Mouse (Mus musculus) kidney, postnatal 0 days (tissue): ENCODE measurements around the gene Gpr84. TPM values are rescaled to one million over a fixed set of nuclear protein-coding genes. Genes with fewer than 3 reads are reported as not detected.
A peak's percentile ranks its signal among the peaks of the same experiment; 100 is the strongest.
"Not testable (repeated sequence)": the region's sequence is repeated elsewhere in the genome, so short reads cannot be mapped to it uniquely, and the experiment has no call there.

Experiments
- ATAC-seq: fragments of 200-750 bp; cut with Nextera tagmentation; replicated peaks from 2 replicates; pipeline ENCODE4 v1.8.0; 2017; ENCODE audit warnings: low read depth, moderate number of reproducible peaks, moderate TSS enrichment, moderate library complexity; ENCODE audit not compliant: low FRiP score
- DNase-seq: peaks from one replicate; pipeline ENCODE4 v3.0.0-alpha.2; 2016; ENCODE audit warnings: low spot score
- H3K27ac ChIP-seq: fragments of 300-500 bp; sonication (generic); 2 replicates; pipeline ENCODE4 v1.5.1; 2014; ENCODE audit warnings: mild to moderate bottlenecking
- H3K27me3 ChIP-seq: fragments of 300-500 bp; sonication (generic); 2 replicates; pipeline ENCODE4 v1.6.1; 2014; ENCODE audit warnings: low read length, mixed read lengths; ENCODE audit not compliant: insufficient read depth
- H3K36me3 ChIP-seq: fragments of 300-500 bp; sonication (generic); 2 replicates; pipeline ENCODE4 v1.6.1; 2014; ENCODE audit warnings: low read length, mixed read lengths; ENCODE audit not compliant: insufficient read depth
- H3K4me1 ChIP-seq: fragments of 300-500 bp; sonication (generic); replicated peaks from 2 replicates; pipeline ENCODE4 v1.6.1; 2014; ENCODE audit warnings: antibody characterized with exemption, low read length, mixed read lengths; ENCODE audit not compliant: insufficient read depth
- H3K4me2 ChIP-seq: fragments of 300-500 bp; sonication (generic); 2 replicates; pipeline ENCODE4 v1.6.1; 2014; ENCODE audit warnings: mild to moderate bottlenecking, low read length, moderate library complexity, mixed read lengths
- H3K4me3 ChIP-seq: fragments of 300-500 bp; sonication (generic); replicated peaks from 2 replicates; pipeline ENCODE4 v1.5.1; 2014; ENCODE audit warnings: low read depth, low read length
- H3K9ac ChIP-seq: fragments of 300-500 bp; sonication (generic); 2 replicates; pipeline ENCODE4 v1.6.1; 2014; ENCODE audit warnings: low read depth, low read length
- H3K9me3 ChIP-seq: fragments of 300-500 bp; sonication (generic); replicated peaks from 2 replicates; pipeline ENCODE4 v1.6.1; 2016; ENCODE audit warnings: low read length, inconsistent platforms, mixed read lengths
- CTCF ChIP-seq: IDR thresholded peaks from 2 replicates; pipeline ENCODE4 v1.5.1; 2016; ENCODE audit warnings: antibody characterized with exemption, low read depth, mild to moderate bottlenecking, moderate library complexity
- WGBS: fragments of 180-500 bp; shearing (Covaris S2); extraction: QIAGEN DNeasy Blood & Tissue Kit; methylation state at CpG from one replicate; pipeline ENCODE4 v1.1.7; 2014; 5-methylcytosine and 5-hydroxymethylcytosine counted together
- polyA plus RNA-seq: library from polyadenylated mRNA; unstranded; fragments of >200 nt; fragmentation: Nextera tagmentation; extraction: Ambion mirVana; gene quantifications from 2 replicates; pipeline ENCODE4 v1.2.1, GENCODE M21; 2015

Gpr84 gene
- polyA plus RNA-seq, 1 experiment from 2014 or later, result 0.47 TPM

DNA sequence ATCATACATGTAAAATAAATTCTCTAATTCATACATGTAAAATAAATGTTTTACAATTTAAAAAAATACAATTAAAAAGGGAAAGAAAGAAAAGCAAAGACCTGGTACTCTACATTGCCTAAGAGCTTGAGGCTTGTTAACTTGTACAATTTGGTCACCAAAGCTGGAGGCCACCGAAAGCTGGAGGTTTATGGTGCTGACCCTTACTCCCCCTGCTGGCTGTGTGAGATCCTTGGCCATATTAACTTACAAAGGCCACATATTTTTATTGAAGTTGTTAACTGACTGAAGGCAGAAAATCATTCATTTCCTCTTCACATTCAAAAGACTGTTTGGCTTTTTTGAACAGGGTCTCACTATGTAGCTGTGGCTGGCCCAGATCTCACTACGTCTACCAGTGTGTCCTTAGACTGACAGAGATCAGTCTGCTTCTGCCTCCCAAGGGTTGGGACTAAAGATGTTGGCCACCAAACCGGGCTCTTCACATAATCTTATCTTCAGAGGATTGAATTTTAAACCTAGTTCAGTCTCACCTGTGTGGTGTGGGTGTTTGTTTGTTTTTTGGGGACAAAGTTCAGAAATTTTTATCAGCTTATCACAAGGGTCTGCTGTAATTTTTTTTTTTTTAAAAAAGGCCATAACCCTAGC, 29.5 kb downstream of the Gpr84 start:
- DNase-seq, result peak; percentile 89
- WGBS, result 54% methylated on average over 3 of the region's 3 CpGs
- Histone ChIP-seq H3K9ac (no peak overlapping the region), H3K4me1 (0 out of 2 replicates have a peak, but pooled peaks cover 7% of the 10 kb centered on the region), H3K4me3 (no peak overlapping the region), H3K9me3 (no peaks in the 10 kb centered on the region), H3K27ac (no peak overlapping the region), H3K27me3 (no peaks in the 10 kb centered on the region), H3K4me2 (no peak overlapping the region), H3K36me3 (no peaks in the 10 kb centered on the region)
- no peak; the same call in 1 of the 2 replicates for ATAC-seq
- TF ChIP-seq CTCF, result peak; percentile 80

DNA sequence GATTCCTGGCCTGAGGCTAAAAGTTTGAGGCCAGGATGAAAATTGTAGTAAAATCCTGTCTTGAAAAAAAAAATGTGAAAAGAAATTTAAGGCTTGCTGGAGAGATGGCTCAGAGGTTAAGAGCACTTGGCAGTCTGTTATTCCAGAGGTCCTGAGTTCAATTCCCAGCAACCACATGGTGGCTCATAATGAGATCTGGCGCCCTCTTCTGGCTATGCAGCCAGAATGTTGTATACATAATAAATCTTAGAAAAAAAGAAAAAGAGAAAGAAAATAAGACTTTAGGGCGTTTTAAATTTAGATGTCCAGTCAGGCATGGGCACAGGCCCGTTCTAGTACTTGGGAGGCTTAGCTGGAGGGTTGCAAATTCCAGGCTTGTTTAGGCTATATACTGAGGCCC, 30.7 kb downstream of the Gpr84 start:
- Histone ChIP-seq H3K36me3 (no peaks in the 10 kb centered on the region), H3K4me3 (no peak overlapping the region), H3K9ac (no peak overlapping the region), H3K4me1 (0 out of 2 replicates have a peak, but pooled peaks cover 7% of the 10 kb centered on the region), H3K27ac (no peak overlapping the region), H3K27me3 (no peaks in the 10 kb centered on the region), H3K4me2 (no peak overlapping the region), H3K9me3 (no peaks in the 10 kb centered on the region)
- WGBS, result 44% methylated on average over 3 of the region's 3 CpGs
- ATAC-seq, result no peak
- DNase-seq, result peak; percentile 70
- TF ChIP-seq CTCF, result peak; percentile 65

DNA sequence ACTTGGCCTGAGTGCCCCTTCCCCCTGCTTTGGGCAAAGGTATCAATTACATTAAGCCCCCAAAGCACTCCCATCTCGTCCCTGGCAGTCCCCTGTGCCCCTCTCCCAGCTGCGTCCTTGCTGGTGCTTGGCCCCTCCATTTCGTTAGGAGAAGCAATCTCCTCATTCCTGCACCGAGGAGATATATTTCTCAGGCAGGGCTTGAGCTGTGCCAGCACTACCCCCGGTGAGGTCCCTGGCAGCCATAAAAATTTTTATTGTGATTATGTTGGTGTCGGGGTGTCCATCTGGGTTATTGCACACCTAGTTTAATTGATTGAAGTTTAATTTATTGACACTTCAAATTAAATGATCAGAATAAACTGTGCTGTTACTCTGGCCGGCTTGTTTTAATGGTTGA, 32.5 kb downstream of the Gpr84 start:
- H3K27me3 ChIP-seq, result no peaks in the 10 kb centered on the region
- H3K36me3 ChIP-seq, result no peaks in the 10 kb centered on the region
- H3K4me2 ChIP-seq, result no peak overlapping the region
- DNase-seq, result no peak
- no peak overlapping the region for H3K27ac ChIP-seq
- ATAC-seq, result no peak
- H3K4me3 ChIP-seq, result no peak overlapping the region
- H3K4me1 ChIP-seq, result peaks cover 14% of the 10 kb centered on the region; the same call in 1 of the 2 replicates
- no peaks in the 10 kb centered on the region for H3K9me3 ChIP-seq
- no peak for TF ChIP-seq CTCF
- 27% methylated on average over 7 of the region's 7 CpGs for WGBS
- no peak overlapping the region for H3K9ac ChIP-seq

DNA sequence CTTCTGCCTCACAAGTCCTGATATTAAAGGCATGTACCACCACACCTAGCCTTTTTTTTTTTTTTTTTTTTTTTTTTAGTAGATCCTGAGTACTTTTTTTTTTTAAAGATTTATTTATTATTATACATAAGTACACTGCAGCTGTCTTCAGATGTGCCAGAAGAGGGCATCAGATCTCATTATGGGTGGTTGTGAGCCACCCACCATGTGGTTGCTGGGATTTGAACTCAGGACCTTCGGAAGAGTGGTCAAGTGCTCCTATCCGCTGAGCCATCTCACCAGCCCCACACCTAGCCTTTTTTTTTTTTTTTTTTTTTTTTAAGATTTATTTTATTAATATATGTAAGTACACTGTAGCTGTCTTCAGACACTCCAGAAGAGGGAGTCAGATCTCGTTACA, 34.5 kb downstream of the Gpr84 start:
- peaks cover 14% of the 10 kb centered on the region; the same call in 1 of the 2 replicates for H3K4me1 ChIP-seq
- not testable (repeated sequence) for H3K27me3 ChIP-seq, H3K36me3 ChIP-seq, ATAC-seq, DNase-seq, H3K4me2 ChIP-seq, H3K4me3 ChIP-seq, H3K9ac ChIP-seq, H3K9me3 ChIP-seq, H3K27ac ChIP-seq
- 91% methylated on average over 3 of the region's 3 CpGs for WGBS

DNA sequence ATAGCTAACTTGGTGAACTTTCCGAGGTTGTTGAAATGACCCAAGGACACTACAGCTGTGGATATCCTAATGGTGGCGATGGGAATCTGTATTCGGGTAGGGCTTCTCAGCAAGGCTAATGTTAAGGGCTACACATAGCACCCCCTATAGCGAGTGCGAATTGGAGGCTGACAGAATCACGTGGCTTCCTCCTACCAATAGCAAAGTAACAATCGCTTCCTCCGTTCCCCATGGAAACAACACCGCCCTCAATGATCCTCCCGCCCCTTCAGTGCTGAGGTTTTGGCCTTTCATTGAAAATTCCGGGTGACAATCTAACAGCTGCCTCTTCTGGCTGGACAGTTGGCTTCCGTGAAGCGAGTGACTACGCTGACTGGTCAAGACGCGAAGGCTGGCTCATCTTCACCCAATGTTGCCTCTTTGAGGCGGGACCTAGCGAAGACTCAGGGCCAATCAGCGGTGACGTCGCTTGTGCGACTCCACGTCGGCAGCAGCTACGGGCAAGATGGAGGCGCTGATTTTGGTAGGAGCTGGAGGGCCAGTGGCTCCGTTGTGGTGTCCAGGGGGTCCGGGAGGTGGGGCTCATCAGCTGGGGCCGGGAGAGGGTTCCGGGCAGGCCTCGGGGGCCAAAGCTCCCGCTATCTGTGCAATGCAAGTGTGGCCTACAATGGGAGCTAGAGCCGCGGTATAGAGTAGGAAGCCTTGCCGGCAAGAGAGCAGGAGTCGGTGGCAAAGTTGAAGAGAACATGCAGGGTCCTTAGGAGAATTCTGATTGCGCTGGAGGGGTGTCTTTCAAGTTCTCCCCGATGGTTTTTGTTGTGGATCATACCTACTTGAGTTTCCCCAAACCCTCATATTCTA, 37.8 kb downstream of the Gpr84 start, which contains the start of gene Copz1:
Gene Copz1, plus strand, starts transcription at position 296 of the 861 bp plus-strand sequence.
- Histone ChIP-seq H3K4me2 (peak within 1 kb of the TSS; percentile 73), H3K4me1 (peaks cover 8% of the 10 kb centered on the region; the same call in 1 of the 2 replicates), H3K36me3 (no peaks in the 10 kb centered on the region), H3K27me3 (no peaks in the 10 kb centered on the region), H3K9me3 (no peaks in the 10 kb centered on the region), H3K4me3 (peak within 1 kb of the TSS; percentile 95), H3K9ac (peak within 1 kb of the TSS; percentile 96), H3K27ac (peak within 1 kb of the TSS; percentile 61; the same call in 1 of the 2 replicates)
- peak; percentile 46; the same call in 1 of the 2 replicates for TF ChIP-seq CTCF
- WGBS, result under 1% methylated on average over 38 of the region's 38 CpGs
- DNase-seq (peak; percentile 100), ATAC-seq (peak; percentile 99)

DNA sequence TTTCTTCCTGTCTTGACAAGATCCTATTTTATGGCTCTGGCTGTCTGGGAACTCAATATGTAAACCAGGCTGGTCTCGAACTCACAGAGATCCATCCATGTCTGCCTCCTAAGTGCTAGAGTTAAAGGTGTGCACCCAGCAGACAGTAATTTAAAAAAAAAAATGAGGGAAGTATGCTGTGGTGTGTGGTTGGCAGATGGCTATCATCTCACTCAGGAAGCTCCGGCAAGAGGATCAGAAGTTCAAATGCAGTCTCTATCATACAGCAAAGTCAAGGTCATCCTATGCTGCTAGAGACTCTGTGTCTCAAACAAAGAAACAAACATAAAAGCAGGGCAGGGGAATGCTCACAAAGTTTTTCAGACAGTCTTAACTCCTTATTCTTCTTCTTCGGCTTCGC, 41.5 kb downstream of the Gpr84 start:
- H3K27ac ChIP-seq, result no peak overlapping the region
- WGBS, result 77% methylated on average over 4 of the region's 4 CpGs
- TF ChIP-seq CTCF, result no peak
- H3K4me2 ChIP-seq, result no peak overlapping the region
- DNase-seq (no peak), ATAC-seq (no peak)
- no peaks in the 10 kb centered on the region for H3K36me3 ChIP-seq
- no peak overlapping the region for H3K4me3 ChIP-seq
- no peaks in the 10 kb centered on the region for H3K27me3 ChIP-seq
- H3K4me1 ChIP-seq, result peaks cover 5% of the 10 kb centered on the region; the same call in 1 of the 2 replicates
- no peak overlapping the region for H3K9ac ChIP-seq
- H3K9me3 ChIP-seq, result no peaks in the 10 kb centered on the region
